7 mouse cellular contexts compared by ENCODE assay signal in genomic region chr7:128610897-128611798, GRCm38 (mm10). TPM values are rescaled to one million over a fixed set of nuclear protein-coding genes. Genes with fewer than 3 reads are reported as not detected.
DNase-seq lines count a peak whose midpoint lies in the region; ATAC-seq and TF ChIP-seq lines count a peak whose summit lies in the region.

TSS of gene Inpp5f (plus strand) at chr7:128611328.

- peak within 1 kb of the TSS; percentile 98 for H3K4me2 ChIP-seq in intestine, postnatal 0 days (replicated peaks; ENCODE audit: low read depth)
- peak within 1 kb of the TSS; percentile 85 for H3K4me2 ChIP-seq in midbrain, embryonic 12.5 days (replicated peaks)

- H3K36me3 ChIP-seq in embryonic facial prominence, embryonic 10.5 days (replicated peaks): no peaks in the 10 kb centered on the region
- H3K36me3 ChIP-seq in intestine, postnatal 0 days (ENCODE audit: control insufficient read depth, insufficient read depth): no peaks in the 10 kb centered on the region
- no peaks in the 10 kb centered on the region for H3K36me3 ChIP-seq in midbrain, embryonic 12.5 days
- no peaks in the 10 kb centered on the region for H3K36me3 ChIP-seq in small intestine, adult 2 months (ENCODE audit: control insufficient read depth, insufficient read depth, low read length)

- no peak for TF ChIP-seq CTCF in intestine, postnatal 0 days (IDR thresholded peaks at IDR 0.05; ENCODE audit: low read depth)
- no peak for TF ChIP-seq CTCF in small intestine, adult 2 months (IDR thresholded peaks at IDR 0.05; ENCODE audit: extremely low read depth, insufficient read length, insufficient replicate concordance, low read depth, low read length)

- intact Hi-C loops in left cerebral cortex, postnatal 4 days (cut with DNase I): no loop called here

- peaks cover 22% of the 10 kb centered on the region for H3K4me1 ChIP-seq in embryonic facial prominence, embryonic 10.5 days
- H3K4me1 ChIP-seq in intestine, postnatal 0 days (replicated peaks; ENCODE audit: control insufficient read depth, insufficient read depth, low read length): no peaks in the 10 kb centered on the region
- H3K4me1 ChIP-seq in midbrain, embryonic 12.5 days: peaks cover 12% of the 10 kb centered on the region; the same call in 1 of the 2 replicates
- H3K4me1 ChIP-seq in small intestine, adult 2 months (ENCODE audit: control insufficient read depth, insufficient read depth, insufficient read length, low read length): peaks cover 4% of the 10 kb centered on the region; the same call in 1 of the 2 replicates

- no peak for TF ChIP-seq POLR2A in small intestine, adult 2 months (IDR thresholded peaks at IDR 0.05; ENCODE audit: low read depth, low read length)

- WGBS in embryonic facial prominence, embryonic 10.5 days: 2% methylated on average over 68 of the region's 68 CpGs
- WGBS in intestine, postnatal 0 days: 1% methylated on average over 60 of the region's 68 CpGs
- WGBS in midbrain, embryonic 12.5 days: 2% methylated on average over 67 of the region's 68 CpGs
- WGBS in small intestine, adult 2 months: 1% methylated on average over 68 of the region's 68 CpGs

- DNase-seq in adrenal gland, postnatal 10 days: peak; percentile 100
- peak; percentile 98 for DNase-seq in embryonic facial prominence, embryonic 10.5 days (ENCODE audit: low spot score)
- DNase-seq in gonadal fat pad, adult 2 months (ENCODE audit: low read depth): peak; percentile 82
- DNase-seq in left cerebral cortex, postnatal 4 days: peak; percentile 99

- ATAC-seq in intestine, postnatal 0 days: peak; percentile 99
- ATAC-seq in midbrain, embryonic 12.5 days (ENCODE audit: low FRiP score, low read depth): peak; percentile 97

- peak within 1 kb of the TSS; percentile 92 for H3K27ac ChIP-seq in embryonic facial prominence, embryonic 10.5 days (replicated peaks)
- peak within 1 kb of the TSS; percentile 70; the same call in 1 of the 2 replicates for H3K27ac ChIP-seq in intestine, postnatal 0 days (ENCODE audit: low read depth, low read length)
- H3K27ac ChIP-seq in midbrain, embryonic 12.5 days (replicated peaks): peak within 1 kb of the TSS; percentile 78
- peak within 1 kb of the TSS; percentile 57 for H3K27ac ChIP-seq in small intestine, adult 2 months (ENCODE audit: insufficient read depth, low read depth, low read length)

- H3K27me3 ChIP-seq in embryonic facial prominence, embryonic 10.5 days (replicated peaks; ENCODE audit: low read depth, poor library complexity, severe bottlenecking): no peaks in the 10 kb centered on the region
- no peaks in the 10 kb centered on the region for H3K27me3 ChIP-seq in intestine, postnatal 0 days (replicated peaks; ENCODE audit: control insufficient read depth, insufficient read depth, low read length)
- H3K27me3 ChIP-seq in midbrain, embryonic 12.5 days: peaks cover 10% of the 10 kb centered on the region; the same call in 1 of the 2 replicates
- no peaks in the 10 kb centered on the region for H3K27me3 ChIP-seq in small intestine, adult 2 months (ENCODE audit: control insufficient read depth, insufficient read depth, low read length)

- peak within 1 kb of the TSS; percentile 87 for H3K4me3 ChIP-seq in embryonic facial prominence, embryonic 10.5 days
- H3K4me3 ChIP-seq in intestine, postnatal 0 days (ENCODE audit: low read depth, low read length): peak within 1 kb of the TSS; percentile 80
- H3K4me3 ChIP-seq in midbrain, embryonic 12.5 days: peak within 1 kb of the TSS; percentile 78
- H3K4me3 ChIP-seq in small intestine, adult 2 months (ENCODE audit: low read depth, low read length): peak within 1 kb of the TSS; percentile 98

- 0 out of 2 replicates have a peak, but pooled peaks cover 2% of the 10 kb centered on the region for H3K9me3 ChIP-seq in embryonic facial prominence, embryonic 10.5 days
- no peaks in the 10 kb centered on the region for H3K9me3 ChIP-seq in intestine, postnatal 0 days (ENCODE audit: control insufficient read depth)
- H3K9me3 ChIP-seq in midbrain, embryonic 12.5 days: no peaks in the 10 kb centered on the region

- H3K9ac ChIP-seq in intestine, postnatal 0 days (ENCODE audit: low read depth, low read length): peak within 1 kb of the TSS; percentile 74
- peak within 1 kb of the TSS; percentile 84 for H3K9ac ChIP-seq in midbrain, embryonic 12.5 days (replicated peaks)

RNA-seq across cellular contexts. Expression of gene Inpp5f, which starts in this region (rescaled TPM):
- total RNA-seq in adrenal gland, postnatal 10 days (2021): 10 to 100 TPM; 19.7 to 28.0 TPM
- 32.2 and 32.9 TPM in 2 replicates for polyA plus RNA-seq in embryonic facial prominence, embryonic 10.5 days (2016; fragmentation: Nextera tagmentation; extraction: Ambion mirVana)
- 7.3 and 7.9 TPM in 2 replicates for polyA plus RNA-seq in gonadal fat pad, adult 2 months (2012; rRNA removed)
- polyA plus RNA-seq in intestine, postnatal 0 days (2015; fragmentation: Nextera tagmentation; extraction: Ambion mirVana): 8.3 and 9.3 TPM in 2 replicates
- 100 to 1,000 TPM; 275 to 323 TPM for total RNA-seq in left cerebral cortex, postnatal 4 days (2021)
- 143 and 157 TPM in 2 replicates for polyA plus RNA-seq in midbrain, embryonic 12.5 days (2016; fragmentation: Nextera tagmentation; extraction: Ambion mirVana)
- polyA plus RNA-seq in small intestine, adult 2 months (2012; rRNA removed): 1.4 and 2.0 TPM in 2 replicates

Comparison
In these comparisons a context has a peak if more than half of its experiments do, and no peak if none do; other contexts are left out.
1. Peak in every context shown above with its lines: DNase-seq, ATAC-seq, H3K4me3 ChIP-seq and H3K27ac ChIP-seq.
2. RNA of gene Inpp5f (total RNA-seq): 275 to 323 TPM in left cerebral cortex, postnatal 4 days; 19.7 to 28.0 TPM in adrenal gland, postnatal 10 days; every median in the first group is over 4 times any median in the second.